In the genomic region with DNA sequence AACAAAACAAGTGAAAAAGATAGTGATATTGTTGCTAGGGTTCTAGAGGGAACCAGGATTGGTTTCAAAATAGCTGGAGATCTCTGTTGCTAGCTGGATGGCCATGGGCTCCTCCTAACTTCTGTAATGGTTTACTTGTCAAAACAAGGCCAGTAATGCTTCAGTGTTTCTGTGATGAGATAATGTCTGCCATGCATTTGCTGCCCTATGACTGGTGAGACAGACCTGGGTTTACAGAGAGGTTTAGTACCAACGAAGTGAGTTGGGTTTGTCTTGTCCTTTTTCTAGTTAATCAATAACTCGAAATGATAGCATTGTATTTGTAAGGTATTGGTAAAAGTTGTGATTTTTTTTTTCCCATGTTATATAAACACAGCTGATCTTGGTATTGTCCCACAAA, we compare ENCODE assay signal across 11 mouse cellular contexts. TPM values are rescaled to one million over a fixed set of nuclear protein-coding genes. Genes with fewer than 3 reads are reported as not detected.
DNase-seq lines count a peak whose midpoint lies in the region; ATAC-seq and TF ChIP-seq lines count a peak whose summit lies in the region.
"Had no signal": no experiment of that assay in that cellular context is flagged by ENCODE, and none has a peak within 500 bp of the region (broad histone marks: within the 10 kb centered on the region; RNA-seq: fewer than 3 reads in every experiment).

No protein-coding gene starts in this region.

- intact Hi-C loops in heart, postnatal 10 days (cut with DNase I), result no loop called here

- H3K4me1 ChIP-seq in kidney, embryonic 15.5 days, result peaks cover 44% of the 10 kb centered on the region
- peaks cover 33% of the 10 kb centered on the region for H3K4me1 ChIP-seq in embryonic facial prominence, embryonic 13.5 days
- H3K4me1 ChIP-seq in liver, embryonic 14.5 days (replicated peaks; ENCODE audit: control insufficient read depth in 2 of 2, insufficient read depth in 2 of 2, low read length in 1 of 2), result peaks cover 20 to 26% of the 10 kb centered on the region in 2 experiments
- H3K4me1 ChIP-seq in cerebellum, adult 2 months (ENCODE audit: control insufficient read depth, insufficient read depth, low read length), result peaks cover 8% of the 10 kb centered on the region

- no peaks in the 10 kb centered on the region for H3K9me3 ChIP-seq in kidney, embryonic 15.5 days (replicated peaks)
- no peaks in the 10 kb centered on the region for H3K9me3 ChIP-seq in embryonic facial prominence, embryonic 13.5 days
- H3K9me3 ChIP-seq in liver, embryonic 14.5 days (ENCODE audit: control insufficient read depth, low read length), result no peaks in the 10 kb centered on the region

- no peaks in the 10 kb centered on the region for H3K27me3 ChIP-seq in kidney, embryonic 15.5 days
- H3K27me3 ChIP-seq in embryonic facial prominence, embryonic 13.5 days, result no peaks in the 10 kb centered on the region
- H3K27me3 ChIP-seq in liver, embryonic 14.5 days (ENCODE audit: control insufficient read depth, insufficient read depth, low read length), result no peaks in the 10 kb centered on the region
- no peaks in the 10 kb centered on the region for H3K27me3 ChIP-seq in cerebellum, adult 2 months (ENCODE audit: control insufficient read depth, insufficient read depth, low read length)

- no peak overlapping the region for H3K9ac ChIP-seq in kidney, embryonic 15.5 days
- H3K9ac ChIP-seq in embryonic facial prominence, embryonic 13.5 days, result no peak overlapping the region
- H3K9ac ChIP-seq in liver, embryonic 14.5 days (replicated peaks), result peak overlapping the region; percentile 34

- WGBS in kidney, embryonic 15.5 days, result 59% methylated on average over 2 of the region's 2 CpGs
- WGBS in embryonic facial prominence, embryonic 13.5 days, result 82% methylated on average over 2 of the region's 2 CpGs
- 46% methylated on average over 2 of the region's 2 CpGs for WGBS in liver, embryonic 14.5 days (ENCODE audit: insufficient replicate concordance)
- 54% methylated on average over 2 of the region's 2 CpGs for WGBS in cerebellum, adult 2 months

- H3K27ac ChIP-seq in kidney, embryonic 15.5 days, result 0 out of 2 replicates have a peak overlapping the region, but pooled peaks have one; percentile 18
- H3K27ac ChIP-seq in embryonic facial prominence, embryonic 13.5 days, result no peak overlapping the region
- H3K27ac ChIP-seq in liver, embryonic 14.5 days, result peak overlapping the region; percentile 43; the same call in 1 of the 2 replicates
- H3K27ac ChIP-seq in cerebellum, adult 2 months (ENCODE audit: insufficient read depth, low read length), result no peak overlapping the region

- peak; percentile 66 for DNase-seq in heart, adult 11 months
- DNase-seq in heart, postnatal 10 days, result no peak
- no peak for DNase-seq in kidney, adult 8-10 months
- no peak for DNase-seq in liver, embryonic 14.5 days (ENCODE audit: low read depth in 3 of 3, low spot score in 3 of 3)
- no peak for DNase-seq in cerebellum, adult 2 months
- DNase-seq in layer of hippocampus, postnatal 10 days (ENCODE audit: low spot score in 2 of 2), result no peak
- DNase-seq: cerebellum, postnatal 10 days; kidney, postnatal 25 days; lung, postnatal 36 days had no signal

- TF ChIP-seq CTCF in liver, embryonic 14.5 days (IDR thresholded peaks at IDR 0.05; ENCODE audit: low read depth), result no peak
- TF ChIP-seq CTCF in cerebellum, adult 2 months (IDR thresholded peaks at IDR 0.05; ENCODE audit: borderline replicate concordance, insufficient read depth, low read depth, low read length), result no peak

- H3K4me3 ChIP-seq in kidney, embryonic 15.5 days (replicated peaks), result no peak overlapping the region
- H3K4me3 ChIP-seq in embryonic facial prominence, embryonic 13.5 days, result no peak overlapping the region
- H3K4me3 ChIP-seq in liver, embryonic 14.5 days (ENCODE audit: insufficient read depth in 1 of 2, low read depth in 2 of 2, low read length in 2 of 2), result peak overlapping the region in 1 of 2 experiments; percentile 10; a peak in 1 of 4 replicates
- no peak overlapping the region for H3K4me3 ChIP-seq in cerebellum, adult 2 months (replicated peaks; ENCODE audit: insufficient read depth, low read depth, low read length)

- TF ChIP-seq POLR2A in cerebellum, adult 2 months (IDR thresholded peaks at IDR 0.05; ENCODE audit: borderline replicate concordance, insufficient read depth, low read length), result no peak

- no peak for ATAC-seq in kidney, embryonic 15.5 days (replicated peaks; ENCODE audit: low FRiP score)
- ATAC-seq in embryonic facial prominence, embryonic 13.5 days (ENCODE audit: insufficient number of reproducible peaks, insufficient read depth, low FRiP score, low TSS enrichment, low read depth), result no peak
- ATAC-seq in liver, embryonic 14.5 days (ENCODE audit: insufficient read depth), result no peak

- peak overlapping the region; percentile 37 for H3K4me2 ChIP-seq in kidney, embryonic 15.5 days
- peak overlapping the region; percentile 26 for H3K4me2 ChIP-seq in embryonic facial prominence, embryonic 13.5 days
- H3K4me2 ChIP-seq in liver, embryonic 14.5 days (ENCODE audit: low read depth), result peak overlapping the region; percentile 46

- TF ChIP-seq EP300 in liver, embryonic 14.5 days (IDR thresholded peaks at IDR 0.05; ENCODE audit: low read depth), result no peak

- H3K36me3 ChIP-seq in kidney, embryonic 15.5 days, result peaks cover 35% of the 10 kb centered on the region
- H3K36me3 ChIP-seq in embryonic facial prominence, embryonic 13.5 days, result peaks cover 30% of the 10 kb centered on the region
- H3K36me3 ChIP-seq in liver, embryonic 14.5 days (replicated peaks; ENCODE audit: control insufficient read depth, insufficient read depth, low read depth), result peaks cover 47% of the 10 kb centered on the region

RNA-seq across cellular contexts. Expression of a gene that starts 4.6 kb away (rescaled TPM):
- total RNA-seq in heart, postnatal 10 days (2021), result 10 to 100 TPM; 66.0 to 66.8 TPM
- 93.3 and 101 TPM in 2 replicates for polyA plus RNA-seq in kidney, embryonic 15.5 days (2015; fragmentation: Nextera tagmentation; extraction: Ambion mirVana)
- 103 and 108 TPM in 2 replicates for polyA plus RNA-seq in embryonic facial prominence, embryonic 13.5 days (2015; fragmentation: Nextera tagmentation; extraction: Ambion mirVana)
- polyA plus RNA-seq in liver, embryonic 14.5 days (2012; rRNA removed), result 15.2 and 17.9 TPM in 2 replicates
- polyA plus RNA-seq in liver, embryonic 14.5 days (2014; fragmentation: Nextera tagmentation; extraction: Ambion mirVana), result 23.1 and 26.8 TPM in 2 replicates
- polyA plus RNA-seq in cerebellum, adult 2 months (2012; rRNA removed), result 49.6 and 53.0 TPM in 2 replicates
- total RNA-seq in layer of hippocampus, postnatal 10 days (2021), result 100 to 1,000 TPM in 1 of 2 experiments, 10 to 100 TPM in 1; 95.9 to 117 TPM

Comparison
In these comparisons a context has a peak if more than half of its experiments do, and no peak if none do; other contexts are left out.
1. H3K27ac ChIP-seq: peak in kidney, embryonic 15.5 days (single experiment) and liver, embryonic 14.5 days (single experiment); none in embryonic facial prominence, embryonic 13.5 days (single experiment) and cerebellum, adult 2 months (single experiment).
2. Peak in every context shown above with its lines, with median percentiles within 50 percentile points of each other: H3K4me2 ChIP-seq.